Mouse (Mus musculus) frontal cortex, postnatal 25 days (tissue): ENCODE results near the gene Gprc6a.

Experiments
- DNase-seq, 2 experiments: peaks; one replicate each; pipeline ENCODE4 v3.0.0; 2022; ENCODE audit warnings: low spot score in 2 of 2

Gprc6a gene

GRCm38 (mm10) chr10:51590139-51590574 lies 41.1 kb downstream of the Gprc6a start, which contains the start of gene Fam162b:
Gene Fam162b (minus strand): TSS chr10:51590517.
- DNase-seq: no peak

- no peak for DNase-seq
Observed at GRCm38 (mm10) chr10:51584919-51585318, 46.3 kb downstream of the Gprc6a start.

GRCm38 (mm10) chr10:51584378-51584777 lies 46.9 kb downstream of the Gprc6a start:
- no peak for DNase-seq

GRCm38 (mm10) chr10:51571225-51571996 lies 59.9 kb downstream of the Gprc6a start:
- no peak for DNase-seq
